Mouse (Mus musculus) cortical plate, adult 2 months (tissue): ENCODE measurements around the gene Inka2.

Source experiments
- CTCF ChIP-seq: fragments of 200-500 bp; IDR thresholded peaks from 2 replicates; pipeline ENCODE4 v1.5.1; 2011; ENCODE audit warnings: mild to moderate bottlenecking, control low read depth, low read length; ENCODE audit not compliant: insufficient read depth; ENCODE audit errors: extremely low read depth
- POLR2A ChIP-seq: fragments of 200-500 bp; IDR thresholded peaks from 2 replicates; pipeline ENCODE4 v1.6.1; 2011; ENCODE audit warnings: mild to moderate bottlenecking, low read length, control low read depth; ENCODE audit not compliant: insufficient read depth; ENCODE audit errors: extremely low read depth

DNA sequence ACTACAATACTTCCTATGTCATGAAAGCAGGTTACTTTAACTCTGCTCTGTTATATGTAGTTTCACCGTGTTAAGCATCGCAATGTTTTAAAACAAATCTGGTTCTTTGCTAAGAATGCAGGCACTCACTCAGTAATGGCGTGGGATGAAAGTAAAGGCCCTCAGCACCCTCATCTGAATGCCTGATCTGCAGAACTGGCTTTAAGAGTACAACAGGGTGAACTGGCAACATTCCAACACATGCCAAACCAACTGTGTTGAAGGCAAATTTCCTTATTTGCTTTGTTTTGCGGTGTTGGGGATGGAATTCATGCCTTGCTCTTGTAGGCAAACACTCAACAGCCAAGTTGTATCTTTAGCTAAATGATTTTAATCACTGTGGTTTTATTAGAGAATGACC lies 29.1 kb downstream of the Inka2 start:
- TF ChIP-seq CTCF: no peak
- TF ChIP-seq POLR2A: no peak
